Mouse (Mus musculus) frontal cortex, postnatal 10 days (tissue): ENCODE measurements around the gene Map3k6.

Source experiments
- DNase-seq, 2 experiments: peaks; one replicate each; pipeline ENCODE4 v3.0.0; 2022; ENCODE audit warnings: low spot score in 2 of 2, mixed read lengths in 1 of 2

Map3k6 gene

DNA sequence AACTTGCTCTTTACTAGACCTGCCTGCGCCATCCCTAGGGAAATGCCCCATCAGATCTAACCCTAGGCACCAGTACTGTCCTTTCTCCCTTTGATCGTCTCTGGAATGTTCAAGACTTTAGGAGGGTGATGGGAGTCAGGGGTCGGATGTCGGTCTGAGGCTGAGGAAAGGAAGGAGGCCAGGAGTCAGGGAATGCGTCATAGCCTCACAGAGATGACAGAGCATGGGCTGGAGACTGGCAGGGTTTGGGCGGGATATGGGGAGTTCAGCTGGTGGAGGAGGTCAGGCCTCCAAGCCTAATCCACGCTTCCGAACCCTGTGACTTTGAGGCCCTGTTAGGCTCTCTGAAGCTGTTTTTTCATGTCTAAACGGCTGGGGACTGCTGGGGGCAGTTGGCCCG is 27.0 kb upstream of the Map3k6 start:
- no peak for DNase-seq

DNA sequence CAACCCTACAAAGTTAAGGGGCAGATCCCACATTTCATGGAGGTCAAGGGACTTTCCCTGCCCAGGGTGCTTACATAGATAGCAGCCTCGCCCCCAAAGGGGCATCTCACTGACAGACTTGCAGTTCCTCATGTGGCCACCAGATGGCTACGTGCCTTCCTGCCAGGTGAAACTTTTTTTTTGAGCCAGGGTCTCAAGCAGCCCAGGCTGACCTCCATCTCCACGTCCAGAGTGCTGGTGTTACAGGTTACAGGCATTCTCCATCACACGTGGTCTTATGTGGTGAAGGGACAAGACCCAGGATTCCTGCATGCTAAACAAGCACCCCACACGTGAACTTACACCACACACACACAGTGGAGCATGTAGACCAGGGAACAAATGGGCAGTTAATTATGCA is 23.0 kb upstream of the Map3k6 start:
- DNase-seq = no peak

- DNase-seq = no peak
Observed at GRCm38 (mm10) chr4:133218745-133219144, 21.9 kb upstream of the Map3k6 start.

DNA sequence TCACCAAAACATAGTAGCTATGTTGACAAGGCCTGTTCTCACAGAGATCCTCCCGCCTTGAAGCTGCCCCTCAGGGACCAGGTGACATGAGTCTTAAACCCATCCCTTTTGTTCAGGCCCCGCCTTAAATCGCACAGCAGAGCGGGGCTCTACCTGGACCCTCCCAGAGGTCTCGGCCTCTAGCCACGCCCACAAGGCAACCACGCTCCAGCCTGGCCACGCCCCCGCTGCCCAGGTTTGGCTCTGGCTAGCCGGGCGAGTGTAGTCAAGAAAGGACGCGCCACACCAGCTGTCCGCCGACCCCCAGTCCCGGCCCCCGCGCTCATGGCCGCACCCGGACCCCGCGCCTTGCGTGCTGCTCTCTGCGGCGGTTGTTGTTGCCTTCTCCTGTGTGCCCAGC is 20.0 kb upstream of the Map3k6 start:
- no peak for DNase-seq

DNA sequence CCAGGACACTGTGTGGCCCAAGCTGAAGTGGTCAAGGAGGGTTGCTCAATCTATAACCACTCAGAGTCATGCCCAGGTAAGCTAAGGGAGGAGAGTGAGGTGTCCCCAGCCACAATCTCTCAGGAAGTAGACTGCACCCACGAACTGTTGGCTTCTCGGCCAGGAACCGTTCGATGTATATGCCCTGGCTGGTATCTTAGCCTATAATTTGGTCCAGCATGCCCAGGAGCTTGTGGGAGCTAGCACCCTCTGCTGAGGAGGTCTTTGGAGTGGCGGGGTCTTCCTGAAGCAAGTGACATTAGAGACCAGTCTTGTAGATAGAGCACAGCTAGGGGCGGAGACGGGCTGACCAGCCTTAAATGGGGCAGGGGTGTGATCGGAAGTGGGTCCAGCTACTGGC is 18.9 kb upstream of the Map3k6 start:
- no peak for DNase-seq

- no peak for DNase-seq
Observed at GRCm38 (mm10) chr4:133223875-133224274, 16.7 kb upstream of the Map3k6 start.

- no peak for DNase-seq
Observed at GRCm38 (mm10) chr4:133226073-133226472, 14.5 kb upstream of the Map3k6 start.

GRCm38 (mm10) chr4:133227636-133228035 is 13.0 kb upstream of the Map3k6 start:
- DNase-seq = no peak

GRCm38 (mm10) chr4:133229582-133229981 is 11.0 kb upstream of the Map3k6 start:
- no peak for DNase-seq

GRCm38 (mm10) chr4:133233285-133233976 is 7.2 kb upstream of the Map3k6 start:
- DNase-seq = no peak

DNA sequence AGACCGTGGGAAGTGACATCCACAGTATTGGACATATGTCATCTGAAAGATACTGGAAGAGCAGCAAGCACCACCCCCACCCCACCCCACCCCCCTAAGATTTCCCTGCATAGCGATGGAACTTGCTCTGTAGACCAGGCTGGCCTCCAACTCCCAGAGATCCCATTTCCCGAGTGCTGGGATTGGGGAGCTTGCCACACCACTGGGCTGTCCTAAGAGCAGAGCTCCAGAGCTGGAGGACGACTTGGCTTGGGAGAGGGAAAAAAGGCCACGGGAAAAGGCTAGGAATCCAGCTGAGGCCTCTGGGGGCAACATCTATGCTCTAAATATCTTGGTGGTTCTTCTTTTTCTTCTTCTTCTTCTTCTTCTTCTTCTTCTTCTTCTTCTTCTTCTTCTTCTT is 5.8 kb upstream of the Map3k6 start:
- no peak for DNase-seq

GRCm38 (mm10) chr4:133235415-133235814 is 5.2 kb upstream of the Map3k6 start:
- no peak for DNase-seq

GRCm38 (mm10) chr4:133237911-133238310 is 2.7 kb upstream of the Map3k6 start:
- DNase-seq = no peak

GRCm38 (mm10) chr4:133240934-133241908 is 603 bp downstream of the Map3k6 start:
- peak; percentile 70 to 82 for DNase-seq

DNA sequence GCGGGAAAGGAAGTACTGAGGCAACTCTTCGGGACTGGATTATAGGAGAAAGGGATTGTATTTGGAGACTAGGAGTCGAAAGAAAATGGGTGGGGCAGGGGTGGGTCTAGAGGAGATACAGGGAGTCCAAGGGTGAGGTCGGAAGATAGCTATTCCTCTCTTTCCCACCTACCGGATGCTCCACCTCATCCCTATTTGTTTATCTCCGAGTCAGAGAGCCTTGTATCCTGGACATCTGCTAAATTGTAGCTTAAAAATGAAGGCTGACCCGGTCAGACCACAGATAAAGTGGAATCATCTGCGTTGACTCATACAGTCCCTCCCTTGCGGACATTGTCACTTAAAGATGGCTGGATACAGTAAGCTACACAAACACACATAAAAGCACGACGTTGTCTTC is 1.3 kb downstream of the Map3k6 start:
- DNase-seq = no peak

- DNase-seq = no peak
Observed at GRCm38 (mm10) chr4:133242710-133243109, 2.1 kb downstream of the Map3k6 start.

DNA sequence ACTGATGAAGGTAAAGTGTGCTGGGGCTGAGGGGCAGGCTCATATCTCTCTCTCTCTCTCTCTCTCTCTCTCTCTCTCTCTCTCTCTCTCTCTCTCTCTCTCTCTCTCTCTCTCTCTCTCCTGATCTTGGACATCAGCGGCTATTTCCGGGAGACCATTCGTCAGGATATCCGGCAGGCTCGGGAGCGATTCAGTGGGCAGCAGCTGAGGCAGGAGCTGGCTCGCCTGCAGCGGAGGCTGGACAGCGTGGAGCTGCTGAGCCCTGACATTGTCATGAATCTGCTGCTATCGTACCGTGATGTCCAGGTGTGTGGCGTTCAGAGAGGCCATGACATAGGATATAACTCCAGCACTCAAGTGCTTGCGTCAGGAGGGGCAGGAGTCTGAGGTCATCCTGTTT is 2.9 kb downstream of the Map3k6 start:
- no peak for DNase-seq

GRCm38 (mm10) chr4:133244289-133244688 is 3.7 kb downstream of the Map3k6 start:
- no peak for DNase-seq

DNA sequence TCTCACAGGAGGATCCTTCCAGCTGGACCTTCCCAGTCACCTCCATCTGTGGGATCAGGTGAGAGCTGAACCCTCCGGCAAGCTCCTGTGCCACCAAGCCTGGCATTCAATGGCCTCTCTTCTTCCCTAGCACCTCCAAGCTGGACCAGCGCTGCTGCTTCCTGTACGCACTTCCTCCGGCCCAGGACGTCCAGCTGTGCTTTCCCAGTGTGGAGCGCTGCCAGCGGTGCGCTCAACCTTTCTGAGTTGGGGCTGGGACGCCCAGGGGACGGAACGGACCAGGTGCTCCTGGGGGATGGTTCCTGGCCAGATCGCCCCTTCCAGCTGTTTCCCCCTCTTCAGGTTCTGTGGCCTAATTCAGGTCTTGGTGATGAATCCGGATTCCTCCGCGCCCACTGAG is 6.5 kb downstream of the Map3k6 start:
- DNase-seq = no peak

DNA sequence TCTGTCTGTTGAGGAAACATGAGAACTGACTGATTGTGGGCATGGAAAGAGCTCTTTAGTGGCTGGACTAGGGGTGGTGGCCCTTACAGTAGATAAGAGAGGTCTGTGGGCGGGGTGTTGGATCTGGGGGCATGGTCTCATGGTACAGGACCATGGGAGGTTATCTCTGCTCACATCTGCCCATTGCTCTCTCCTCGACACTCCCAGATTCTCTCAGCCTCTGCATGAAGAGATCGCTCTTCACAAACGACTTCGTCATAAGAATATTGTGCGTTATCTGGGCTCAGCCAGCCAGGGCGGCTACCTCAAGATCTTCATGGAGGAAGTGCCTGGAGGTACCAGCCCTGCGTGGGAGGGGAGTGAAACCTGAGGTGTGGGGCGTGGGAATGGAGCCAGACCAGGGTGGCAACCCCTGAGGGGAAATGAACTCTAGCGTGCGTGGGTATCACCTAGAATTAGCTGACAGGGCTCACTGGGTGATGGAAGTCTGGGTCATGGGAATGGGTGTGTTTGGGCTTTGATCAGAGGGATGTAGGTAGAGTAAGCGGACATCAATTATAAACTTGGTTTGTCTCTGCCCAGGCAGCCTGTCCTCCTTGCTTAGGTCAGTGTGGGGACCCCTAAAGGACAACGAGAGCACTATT is 7.3 kb downstream of the Map3k6 start:
- no peak for DNase-seq

- peak; percentile 61 to 67 for DNase-seq
Observed at GRCm38 (mm10) chr4:133250609-133251008, 10.0 kb downstream of the Map3k6 start.

DNA sequence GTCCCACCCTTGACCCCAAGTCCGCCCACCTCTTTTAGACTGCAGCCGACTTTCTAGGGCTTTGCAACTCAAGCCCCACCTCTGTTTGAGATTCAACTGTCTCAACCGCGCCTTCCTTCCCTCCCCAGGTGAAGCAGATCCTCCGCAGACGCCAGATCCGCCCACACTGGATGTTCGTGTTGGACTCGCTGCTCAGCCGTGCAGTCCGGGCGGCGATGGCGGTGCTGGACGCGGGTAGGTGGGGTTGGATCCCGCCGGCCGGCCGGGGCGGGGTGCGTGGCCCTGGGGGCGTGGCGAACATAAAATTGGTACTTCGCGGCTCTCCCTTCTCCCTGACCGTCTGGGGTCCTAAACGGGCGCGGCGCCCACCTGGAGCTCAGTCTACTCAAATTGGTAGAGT is 10.6 kb downstream of the Map3k6 start:
- DNase-seq = no peak
